Mouse (Mus musculus) adrenal gland, adult 8-10 months (tissue): Measurements from ENCODE around the gene Olfr123. TPM values are rescaled to one million over a fixed set of nuclear protein-coding genes. Genes with fewer than 3 reads are reported as not detected.

Experiments used
- DNase-seq: peaks from one replicate; pipeline ENCODE4 v3.0.0; 2022
- total RNA-seq, 4 experiments: library from RNA; stranded (reverse); gene quantifications; 2 replicates each; pipeline ENCODE4 v1.2.4; 2022

Olfr123 gene
- total RNA-seq: not detected

- no peak for DNase-seq
These were observed at the start of gene Olfr123 for GRCm38 (mm10) chr17:37793229-37793628. Gene Olfr123 (plus strand): TSS chr17:37793529.

- no peak for DNase-seq
These were observed 25.0 kb upstream of the Olfr123 start, which contains the start of gene Olfr122 for GRCm38 (mm10) chr17:37768307-37768706. Gene Olfr122 (plus strand): TSS chr17:37768607.

GRCm38 (mm10) chr17:37799588-37799987 is 6.3 kb downstream of the Olfr123 start, which contains the start of gene Olfr124:
Gene Olfr124 (plus strand): TSS chr17:37799888.
- no peak for DNase-seq

- DNase-seq: no peak
These were observed 39.3 kb downstream of the Olfr123 start, which contains the start of gene Olfr125 for GRCm38 (mm10) chr17:37832649-37833048. Gene Olfr125 (plus strand): TSS chr17:37832949.

GRCm38 (mm10) chr17:37847183-37847582 is 53.9 kb downstream of the Olfr123 start, which contains the start of gene Olfr126:
Gene Olfr126 (plus strand): TSS chr17:37847483.
- DNase-seq: no peak

Other genes with a start within 250 kb of the Olfr123 start
- gene Olfr112, start 224.1 kb upstream of the Olfr123 start, total RNA-seq: not detected
- not detected for gene Olfr113, start 215.9 kb upstream of the Olfr123 start, total RNA-seq
- not detected for gene Olfr114, start 200.8 kb upstream of the Olfr123 start, total RNA-seq
- not detected for gene Olfr115, start 166.4 kb upstream of the Olfr123 start, total RNA-seq
- not detected for gene Olfr116, start 166.3 kb upstream of the Olfr123 start, total RNA-seq
- not detected for gene Olfr117, start 129.7 kb upstream of the Olfr123 start, total RNA-seq
- gene Olfr118, start 126.5 kb upstream of the Olfr123 start, total RNA-seq: not detected
- gene Olfr119, start 97.0 kb upstream of the Olfr123 start, total RNA-seq: not detected
- gene Olfr120, start 71.7 kb upstream of the Olfr123 start, total RNA-seq: not detected
- not detected for gene Olfr121, start 44.7 kb upstream of the Olfr123 start, total RNA-seq
- gene Olfr122, start 24.9 kb upstream of the Olfr123 start, total RNA-seq: not detected
- not detected for gene Olfr124, start 6.4 kb downstream of the Olfr123 start, total RNA-seq
- gene Olfr125, start 39.4 kb downstream of the Olfr123 start, total RNA-seq: not detected
- gene Olfr126, start 54.0 kb downstream of the Olfr123 start, total RNA-seq: not detected
- not detected for gene Olfr127, start 106.9 kb downstream of the Olfr123 start, total RNA-seq
- not detected for gene Olfr128, start 127.0 kb downstream of the Olfr123 start, total RNA-seq
- gene Olfr761, start 159.6 kb downstream of the Olfr123 start, total RNA-seq: not detected